In genomic region chr14:62735646-62736045, GRCm38 (mm10) we compare ENCODE assay signal across 17 mouse cellular contexts.
"Had no signal": no experiment of that assay in that cellular context is flagged by ENCODE, and none has a peak within 500 bp of the region (broad histone marks: within the 10 kb centered on the region; RNA-seq: fewer than 3 reads in every experiment).

No protein-coding gene starts in this region.

- H3K27me3 ChIP-seq: limb, embryonic 13.5 days; liver, embryonic 13.5 days; midbrain, embryonic 12.5 days; neural tube, embryonic 13.5 days had no signal

- H3K9ac ChIP-seq: limb, embryonic 13.5 days; liver, embryonic 13.5 days; midbrain, embryonic 12.5 days; neural tube, embryonic 13.5 days had no signal

- H3K9me3 ChIP-seq: limb, embryonic 10.5 days; limb, embryonic 13.5 days; liver, embryonic 13.5 days; midbrain, embryonic 12.5 days; neural tube, embryonic 13.5 days had no signal

- H3K4me3 ChIP-seq: limb, embryonic 10.5 days; limb, embryonic 13.5 days; liver, embryonic 13.5 days; midbrain, embryonic 12.5 days; myocyte; neural tube, embryonic 13.5 days had no signal

- H3K4me1 ChIP-seq: limb, embryonic 10.5 days; limb, embryonic 13.5 days; midbrain, embryonic 12.5 days; neural tube, embryonic 13.5 days had no signal

- ATAC-seq: midbrain, embryonic 16.5 days had no signal

- H3K4me2 ChIP-seq: limb, embryonic 13.5 days; liver, embryonic 13.5 days; midbrain, embryonic 12.5 days; neural tube, embryonic 13.5 days had no signal

- H3K27ac ChIP-seq: limb, embryonic 10.5 days; limb, embryonic 13.5 days; liver, embryonic 13.5 days; midbrain, embryonic 12.5 days; neural tube, embryonic 13.5 days had no signal

- DNase-seq: kidney, adult 11 months; kidney, adult 9 months; kidney, postnatal 14 days; kidney, postnatal 4 days; liver; liver, embryonic 13.5 days; lung, adult 2 months; lung, postnatal 14 days; thymus, adult 18-20 months; thymus, postnatal 14 days; thymus, postnatal 4 days had no signal
